11 mouse cellular contexts compared by ENCODE assay signal in genomic region chr14:40960237-40960636, GRCm38 (mm10). TPM values are rescaled to one million over a fixed set of nuclear protein-coding genes. Genes with fewer than 3 reads are reported as not detected.
A peak's percentile ranks its signal among the peaks of the same experiment; 100 is the strongest.
DNase-seq lines count a peak whose midpoint lies in the region; ATAC-seq and TF ChIP-seq lines count a peak whose summit lies in the region.
"Had no signal": no experiment of that assay in that cellular context is flagged by ENCODE, and none has a peak within 500 bp of the region (broad histone marks: within the 10 kb centered on the region; RNA-seq: fewer than 3 reads in every experiment).

No protein-coding gene starts in this region.

- H3K36me3 ChIP-seq in heart, embryonic 13.5 days: no peaks in the 10 kb centered on the region
- H3K36me3 ChIP-seq in liver, embryonic 13.5 days: no peaks in the 10 kb centered on the region

- H3K27me3 ChIP-seq in heart, embryonic 13.5 days (replicated peaks): no peaks in the 10 kb centered on the region
- H3K27me3 ChIP-seq in liver, embryonic 13.5 days: no peaks in the 10 kb centered on the region

- no peaks in the 10 kb centered on the region for H3K9me3 ChIP-seq in heart, embryonic 13.5 days
- no peaks in the 10 kb centered on the region for H3K9me3 ChIP-seq in liver, embryonic 13.5 days (replicated peaks)

- H3K4me3 ChIP-seq in heart, embryonic 13.5 days: no peak overlapping the region
- no peak overlapping the region for H3K4me3 ChIP-seq in left cerebral cortex, adult 2 months
- no peak overlapping the region for H3K4me3 ChIP-seq in bone marrow, adult 2 months (replicated peaks; ENCODE audit: control insufficient read depth, low read depth, low read length)
- H3K4me3 ChIP-seq in liver, embryonic 13.5 days (replicated peaks): no peak overlapping the region

- H3K4me1 ChIP-seq in heart, embryonic 13.5 days: peaks cover 90% of the 10 kb centered on the region
- peaks cover 38% of the 10 kb centered on the region for H3K4me1 ChIP-seq in bone marrow, adult 2 months (ENCODE audit: control insufficient read depth, insufficient read depth, low read length)
- H3K4me1 ChIP-seq in liver, embryonic 13.5 days (replicated peaks): peaks cover 91% of the 10 kb centered on the region

- ATAC-seq in heart, embryonic 13.5 days (ENCODE audit: extremely low read depth, insufficient number of reproducible peaks, low FRiP score, low TSS enrichment): no peak
- ATAC-seq in liver, embryonic 13.5 days (ENCODE audit: low read depth): no peak
- ATAC-seq in inflammation-experienced regulatory T-cells, adult 6 months: no peak

- peak overlapping the region; percentile 19; the same call in 1 of the 2 replicates for H3K4me2 ChIP-seq in heart, embryonic 13.5 days
- peak overlapping the region; percentile 26 for H3K4me2 ChIP-seq in liver, embryonic 13.5 days

- H3K27ac ChIP-seq in heart, embryonic 13.5 days (replicated peaks): peak overlapping the region; percentile 54
- H3K27ac ChIP-seq in left cerebral cortex, adult 2 months: peak overlapping the region; percentile 52; the same call in 1 of the 2 replicates
- peak overlapping the region; percentile 3; the same call in 1 of the 2 replicates for H3K27ac ChIP-seq in bone marrow, adult 2 months (ENCODE audit: control insufficient read depth, insufficient read depth, low read depth, low read length, poor library complexity)
- H3K27ac ChIP-seq in liver, embryonic 13.5 days: peak overlapping the region; percentile 82

- TF ChIP-seq CTCF in left cerebral cortex, adult 2 months (IDR thresholded peaks at IDR 0.05): no peak
- TF ChIP-seq CTCF in bone marrow, adult 2 months (IDR thresholded peaks at IDR 0.05; ENCODE audit: control insufficient read depth, insufficient read depth, low read length): no peak

- intact Hi-C loops in left cerebral cortex, adult 2 months (cut with DNase I): no loop called here
- intact Hi-C loops in left cerebral cortex, postnatal 25 days (cut with DNase I): no loop called here

- H3K9ac ChIP-seq in heart, embryonic 13.5 days: peak overlapping the region; percentile 37; the same call in 1 of the 2 replicates
- H3K9ac ChIP-seq in liver, embryonic 13.5 days: peak overlapping the region; percentile 33; the same call in 1 of the 2 replicates

- 40% methylated on average over 4 of the region's 4 CpGs for WGBS in heart, embryonic 13.5 days
- WGBS in bone marrow, adult 2 months: 23% methylated on average over 4 of the region's 4 CpGs
- 52% methylated on average over 4 of the region's 4 CpGs for WGBS in liver, embryonic 13.5 days (ENCODE audit: insufficient replicate concordance)

- no peak for TF ChIP-seq POLR2A in bone marrow, adult 2 months (IDR thresholded peaks at IDR 0.05; ENCODE audit: borderline replicate concordance, control insufficient read depth, low read depth, low read length)

- DNase-seq in heart, postnatal 4 days: no peak
- DNase-seq in left cerebral cortex, adult 2 months (ENCODE audit: extremely low spot score in 1 of 2, low spot score in 2 of 2): no peak
- no peak for DNase-seq in left cerebral cortex, postnatal 25 days (ENCODE audit: low spot score in 2 of 2)
- no peak for DNase-seq in liver, embryonic 13.5 days
- DNase-seq in adrenal gland, postnatal 36 days: no peak
- DNase-seq: cerebellum, postnatal 10 days; right cerebral cortex, postnatal 25 days; thymus, postnatal 25 days had no signal

RNA-seq across cellular contexts. Expression of gene Tspan14, which starts 6.4 kb away (rescaled TPM):
- polyA plus RNA-seq in heart, embryonic 13.5 days (2015; fragmentation: Nextera tagmentation; extraction: Ambion mirVana): 40.8 and 42.0 TPM in 2 replicates
- total RNA-seq in heart, postnatal 4 days (2021): 10 to 100 TPM; 25.9 to 28.6 TPM
- total RNA-seq in left cerebral cortex, adult 2 months (2021): 10 to 100 TPM; 50.2 to 52.1 TPM
- total RNA-seq in left cerebral cortex, postnatal 25 days (2021): 10 to 100 TPM; 58.1 to 61.8 TPM
- 23.3 and 41.2 TPM in 2 replicates for polyA plus RNA-seq in bone marrow, adult 2 months (2011; ENCODE audit: insufficient read depth, insufficient read length, low replicate concordance, missing spikeins)
- 32.9 and 37.5 TPM in 2 replicates for polyA plus RNA-seq in liver, embryonic 13.5 days (2015; fragmentation: Nextera tagmentation; extraction: Ambion mirVana)
- 10 to 100 TPM; 31.5 to 37.3 TPM for total RNA-seq in adrenal gland, postnatal 36 days (2021)
- polyA plus RNA-seq in inflammation-experienced regulatory T-cells, adult 6 months (2017; shearing (Covaris generic)): 10 to 100 TPM; 52.1 to 82.3 (median 65.1) TPM

RNA-seq across cellular contexts. Expression of gene Fam213a, which starts 53.4 kb away (rescaled TPM):
- polyA plus RNA-seq in heart, embryonic 13.5 days (2015; fragmentation: Nextera tagmentation; extraction: Ambion mirVana): 48.6 and 50.4 TPM in 2 replicates
- total RNA-seq in heart, postnatal 4 days (2021): 10 to 100 TPM; 15.3 to 17.3 TPM
- 100 to 1,000 TPM; 106 to 123 TPM for total RNA-seq in left cerebral cortex, adult 2 months (2021)
- 100 to 1,000 TPM; 115 to 120 TPM for total RNA-seq in left cerebral cortex, postnatal 25 days (2021)
- polyA plus RNA-seq in bone marrow, adult 2 months (2011; ENCODE audit: insufficient read depth, insufficient read length, low replicate concordance, missing spikeins): 114 and 196 TPM in 2 replicates
- polyA plus RNA-seq in liver, embryonic 13.5 days (2015; fragmentation: Nextera tagmentation; extraction: Ambion mirVana): 67.9 and 78.3 TPM in 2 replicates
- 100 to 1,000 TPM; 115 to 121 TPM for total RNA-seq in adrenal gland, postnatal 36 days (2021)
- 1 to 10 TPM; 8.0 to 9.7 (median 8.3) TPM for polyA plus RNA-seq in inflammation-experienced regulatory T-cells, adult 6 months (2017; shearing (Covaris generic))

Comparison
In these comparisons a context has a peak if more than half of its experiments do, and no peak if none do; other contexts are left out.
1. H3K27ac ChIP-seq: peak in every context shown above with its lines; median percentile 82 in liver, embryonic 13.5 days; 54 in heart, embryonic 13.5 days; 52 in left cerebral cortex, adult 2 months; 3 in bone marrow, adult 2 months.
2. RNA of gene Fam213a, which starts 53.4 kb away (total RNA-seq): 106 to 123 TPM in left cerebral cortex, adult 2 months, 115 to 121 TPM in adrenal gland, postnatal 36 days and 115 to 120 TPM in left cerebral cortex, postnatal 25 days; 15.3 to 17.3 TPM in heart, postnatal 4 days; every median in the first group is over 4 times any median in the second.